Mouse (Mus musculus): ENCODE data around the gene Cct2. TPM values are rescaled to one million over a fixed set of nuclear protein-coding genes. Genes with fewer than 3 reads are reported as not detected.

Gene Cct2
- polyA plus RNA-seq (2016; fragmentation: Nextera tagmentation; extraction: Ambion mirVana): 251 and 257 TPM in 2 replicates

DNA sequence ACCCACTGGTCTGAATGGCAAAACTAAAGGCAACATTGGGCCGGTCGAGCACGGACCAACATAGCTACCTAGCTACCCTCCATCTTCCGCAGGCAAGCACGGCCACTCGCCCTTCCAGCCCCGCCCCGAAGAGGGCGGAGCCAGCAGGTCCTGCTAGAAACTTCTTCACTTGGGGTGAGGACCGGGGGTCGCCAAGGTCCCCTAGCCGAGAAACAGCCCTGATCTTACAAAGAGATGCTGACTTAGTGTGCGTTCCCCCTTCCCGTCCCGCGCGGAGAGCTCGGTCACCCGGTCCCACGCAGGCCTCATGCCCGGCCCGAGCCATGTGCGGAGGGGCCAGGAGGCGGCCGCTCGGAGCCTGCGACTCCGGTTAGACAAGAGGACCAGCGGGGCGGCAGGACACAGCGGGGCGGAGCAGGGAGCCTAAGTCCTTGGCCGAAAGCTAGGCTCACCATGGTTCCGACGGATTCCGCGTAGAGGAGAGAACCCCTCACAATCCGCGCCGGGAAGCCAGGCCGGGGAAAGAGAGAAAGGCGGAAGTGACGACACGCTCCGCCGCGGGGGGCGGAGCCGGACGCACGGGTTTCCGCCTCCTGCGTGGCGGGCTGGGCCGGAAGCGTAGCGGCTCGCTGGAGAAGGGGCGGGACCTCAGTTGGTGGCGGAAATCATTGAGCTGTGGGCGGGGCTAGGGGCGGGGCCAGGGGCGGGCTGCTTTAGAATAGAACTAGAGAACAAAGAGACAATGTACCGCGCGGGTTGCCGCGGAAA lies at the start of gene Cct2:
TSS of gene Cct2 (minus strand) at position 561 of the 768 bp plus-strand sequence.
- Histone ChIP-seq H3K27ac (peak within 1 kb of the TSS; percentile 86), H3K9ac (peak within 1 kb of the TSS; percentile 91), H3K36me3 (peaks cover 37% of the 10 kb centered on the region), H3K4me3 (peak within 1 kb of the TSS; percentile 96), H3K4me1 (0 out of 2 replicates have a peak, but pooled peaks cover 8% of the 10 kb centered on the region), H3K9me3 (no peaks in the 10 kb centered on the region), H3K27me3 (no peaks in the 10 kb centered on the region), H3K4me2 (replicated peaks) (peak within 1 kb of the TSS; percentile 76)
- whole genome bisulfite sequencing: under 1% methylated on average over 68 of the region's 68 CpGs
- peak; percentile 91 for ATAC-seq (ENCODE audit: insufficient number of reproducible peaks, insufficient read depth, low FRiP score, low TSS enrichment)

DNA sequence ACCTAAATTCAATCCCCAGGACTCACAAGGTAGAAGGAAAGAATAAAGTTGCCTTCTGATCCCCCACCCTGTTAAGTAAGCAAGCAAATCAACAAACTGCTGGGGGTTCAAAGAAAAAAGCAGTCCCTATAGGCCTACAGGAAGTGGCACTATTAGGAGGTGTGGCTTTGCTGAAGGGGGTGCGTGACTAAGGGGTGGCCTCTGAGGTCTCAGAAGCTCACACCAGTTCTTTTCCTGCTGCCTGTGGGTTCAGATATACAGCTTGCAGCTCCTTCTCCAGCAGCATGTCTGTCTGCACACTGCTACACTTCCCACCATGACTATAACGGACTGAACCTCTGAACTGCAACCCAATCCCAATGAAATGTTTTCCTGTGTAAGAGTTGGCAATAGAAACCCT lies 48.9 kb upstream of the Cct2 start:
- Histone ChIP-seq H3K4me2 (replicated peaks) (no peak overlapping the region), H3K27ac (no peak overlapping the region), H3K36me3 (no peaks in the 10 kb centered on the region), H3K9me3 (no peaks in the 10 kb centered on the region), H3K4me3 (no peak overlapping the region), H3K9ac (no peak overlapping the region), H3K4me1 (0 out of 2 replicates have a peak, but pooled peaks cover 10% of the 10 kb centered on the region), H3K27me3 (no peaks in the 10 kb centered on the region)
- no peak for ATAC-seq (ENCODE audit: insufficient number of reproducible peaks, insufficient read depth, low FRiP score, low TSS enrichment)
- 25% methylated on average over 2 of the region's 2 CpGs for whole genome bisulfite sequencing

- H3K9me3 ChIP-seq: no peaks in the 10 kb centered on the region
- 71% methylated on average over 7 of the region's 7 CpGs for WGBS
- no peak overlapping the region for H3K27ac ChIP-seq
- no peak for ATAC-seq (ENCODE audit: insufficient number of reproducible peaks, insufficient read depth, low FRiP score, low TSS enrichment)
- no peak overlapping the region for H3K9ac ChIP-seq
- H3K36me3 ChIP-seq: no peaks in the 10 kb centered on the region
- no peak overlapping the region for H3K4me3 ChIP-seq
- H3K27me3 ChIP-seq: no peaks in the 10 kb centered on the region
- no peak overlapping the region for H3K4me2 ChIP-seq (replicated peaks)
- H3K4me1 ChIP-seq: 0 out of 2 replicates have a peak, but pooled peaks cover 10% of the 10 kb centered on the region
These were observed 47.8 kb upstream of the Cct2 start for GRCm38 (mm10) chr10:117111455-117111854.

- no peak for ATAC-seq (ENCODE audit: insufficient number of reproducible peaks, insufficient read depth, low FRiP score, low TSS enrichment)
- Histone ChIP-seq H3K4me1 (0 out of 2 replicates have a peak, but pooled peaks cover 4% of the 10 kb centered on the region), H3K4me3 (no peak overlapping the region), H3K9ac (no peak overlapping the region), H3K27ac (no peak overlapping the region), H3K36me3 (no peaks in the 10 kb centered on the region), H3K9me3 (no peaks in the 10 kb centered on the region), H3K4me2 (replicated peaks) (no peak overlapping the region), H3K27me3 (no peaks in the 10 kb centered on the region)
- 68% methylated on average over 3 of the region's 3 CpGs for WGBS
These were observed 46.7 kb upstream of the Cct2 start for GRCm38 (mm10) chr10:117110271-117110670.

GRCm38 (mm10) chr10:117106686-117107085 lies 43.1 kb upstream of the Cct2 start:
- H3K36me3 ChIP-seq: no peaks in the 10 kb centered on the region
- WGBS: 35% methylated on average over 3 of the region's 3 CpGs
- H3K4me1 ChIP-seq: no peaks in the 10 kb centered on the region
- H3K4me3 ChIP-seq: no peak overlapping the region
- no peak overlapping the region for H3K4me2 ChIP-seq (replicated peaks)
- ATAC-seq (ENCODE audit: insufficient number of reproducible peaks, insufficient read depth, low FRiP score, low TSS enrichment): no peak
- H3K27ac ChIP-seq: no peak overlapping the region
- H3K27me3 ChIP-seq: no peaks in the 10 kb centered on the region
- no peak overlapping the region for H3K9ac ChIP-seq
- H3K9me3 ChIP-seq: no peaks in the 10 kb centered on the region

DNA sequence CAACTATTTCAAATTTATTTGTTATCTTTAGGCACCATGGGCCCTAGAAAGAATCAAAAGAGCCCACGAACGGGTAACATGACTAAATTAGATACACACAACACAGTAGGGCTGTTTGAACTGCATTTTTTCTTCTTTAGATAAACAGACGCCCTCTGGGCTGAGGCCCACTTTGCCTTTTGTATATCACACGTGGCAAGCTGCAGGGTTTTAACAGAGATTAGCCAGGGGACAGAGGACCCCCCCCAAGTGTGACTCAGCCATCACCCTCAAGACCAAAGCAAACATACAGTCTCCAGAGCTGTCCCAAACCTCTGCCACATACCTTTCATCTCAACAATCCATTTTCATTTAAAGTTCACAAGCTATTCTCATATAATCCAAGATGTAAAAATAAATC lies 42.6 kb upstream of the Cct2 start:
- Histone ChIP-seq H3K27me3 (no peaks in the 10 kb centered on the region), H3K9ac (no peak overlapping the region), H3K27ac (no peak overlapping the region), H3K9me3 (no peaks in the 10 kb centered on the region), H3K4me3 (no peak overlapping the region), H3K4me2 (replicated peaks) (no peak overlapping the region), H3K36me3 (no peaks in the 10 kb centered on the region), H3K4me1 (no peaks in the 10 kb centered on the region)
- WGBS: 14% methylated on average over 4 of the region's 4 CpGs
- no peak for ATAC-seq (ENCODE audit: insufficient number of reproducible peaks, insufficient read depth, low FRiP score, low TSS enrichment)

DNA sequence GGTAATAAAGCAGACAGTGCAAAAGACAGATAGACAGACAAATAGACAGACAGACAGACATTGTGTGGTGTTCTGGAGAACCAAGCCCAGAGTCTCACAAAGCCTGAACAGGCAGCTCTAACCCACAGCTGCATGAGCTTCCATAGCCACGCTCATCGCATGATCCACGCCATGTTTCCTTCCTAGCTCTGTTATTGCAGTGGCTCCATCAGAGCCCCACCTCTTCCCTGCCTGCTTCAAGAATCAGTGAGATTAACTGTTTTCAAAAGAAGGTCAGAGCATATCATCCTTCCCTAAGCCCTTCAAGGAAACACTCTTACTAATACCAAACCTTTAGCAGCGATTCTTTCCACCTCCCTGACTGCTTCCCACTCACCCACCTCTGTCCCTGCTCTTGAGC lies 41.4 kb upstream of the Cct2 start:
- Histone ChIP-seq H3K27me3 (no peaks in the 10 kb centered on the region), H3K9ac (no peak overlapping the region), H3K27ac (no peak overlapping the region), H3K9me3 (no peaks in the 10 kb centered on the region), H3K4me3 (no peak overlapping the region), H3K4me1 (no peaks in the 10 kb centered on the region), H3K4me2 (replicated peaks) (no peak overlapping the region), H3K36me3 (no peaks in the 10 kb centered on the region)
- WGBS: 66% methylated on average over 4 of the region's 4 CpGs
- no peak for ATAC-seq (ENCODE audit: insufficient number of reproducible peaks, insufficient read depth, low FRiP score, low TSS enrichment)

- Histone ChIP-seq H3K4me1 (peaks cover 2% of the 10 kb centered on the region; the same call in 1 of the 2 replicates), H3K9me3 (no peaks in the 10 kb centered on the region), H3K36me3 (no peaks in the 10 kb centered on the region), H3K4me3 (no peak overlapping the region), H3K27ac (no peak overlapping the region), H3K4me2 (replicated peaks) (no peak overlapping the region), H3K27me3 (no peaks in the 10 kb centered on the region), H3K9ac (no peak overlapping the region)
- no peak for ATAC-seq (ENCODE audit: insufficient number of reproducible peaks, insufficient read depth, low FRiP score, low TSS enrichment)
These were observed 40.4 kb upstream of the Cct2 start for GRCm38 (mm10) chr10:117103854-117104598.

GRCm38 (mm10) chr10:117100175-117100574 lies 36.6 kb upstream of the Cct2 start:
- Histone ChIP-seq H3K27ac (no peak overlapping the region), H3K4me1 (peaks cover 2% of the 10 kb centered on the region; the same call in 1 of the 2 replicates), H3K36me3 (no peaks in the 10 kb centered on the region), H3K9ac (no peak overlapping the region), H3K27me3 (no peaks in the 10 kb centered on the region), H3K9me3 (no peaks in the 10 kb centered on the region), H3K4me2 (replicated peaks) (no peak overlapping the region), H3K4me3 (no peak overlapping the region)
- ATAC-seq (ENCODE audit: insufficient number of reproducible peaks, insufficient read depth, low FRiP score, low TSS enrichment): no peak
- WGBS: 82% methylated on average over 5 of the region's 5 CpGs

DNA sequence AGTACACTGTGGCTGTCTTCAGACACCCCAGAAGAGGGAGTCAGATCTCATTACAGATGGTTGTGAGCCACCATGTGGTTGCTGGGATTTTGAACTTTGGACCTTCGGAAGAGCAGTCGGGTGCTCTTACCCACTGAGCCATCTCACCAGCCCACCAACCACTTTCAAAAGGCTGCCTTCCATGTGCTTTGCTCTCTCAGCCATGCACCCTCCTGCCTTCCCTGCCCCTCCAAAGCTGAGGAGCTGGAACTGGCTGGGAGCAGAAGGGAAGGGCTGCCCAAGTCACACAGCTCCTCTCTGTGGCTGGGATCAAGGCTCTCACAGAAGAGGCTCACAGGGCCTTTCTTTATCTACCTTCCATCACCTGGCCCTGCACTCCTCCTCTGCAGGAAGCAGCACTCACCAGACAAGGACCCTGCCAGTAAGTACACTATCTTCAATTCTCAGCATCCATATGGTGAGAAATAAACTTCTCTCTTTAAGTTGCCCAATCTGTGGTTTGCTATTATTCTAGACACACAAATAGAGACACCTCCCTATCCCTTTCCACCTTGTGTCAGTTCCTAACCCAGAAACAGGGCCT lies 33.6 kb upstream of the Cct2 start:
- Histone ChIP-seq H3K27ac (no peak overlapping the region), H3K4me2 (replicated peaks) (no peak overlapping the region)
- ATAC-seq (ENCODE audit: insufficient number of reproducible peaks, insufficient read depth, low FRiP score, low TSS enrichment): no peak

GRCm38 (mm10) chr10:117096096-117096495 lies 32.5 kb upstream of the Cct2 start:
- H3K9ac ChIP-seq: no peak overlapping the region
- no peak for ATAC-seq (ENCODE audit: insufficient number of reproducible peaks, insufficient read depth, low FRiP score, low TSS enrichment)
- H3K9me3 ChIP-seq: no peaks in the 10 kb centered on the region
- no peak overlapping the region for H3K27ac ChIP-seq
- no peaks in the 10 kb centered on the region for H3K27me3 ChIP-seq
- 0 out of 2 replicates have a peak, but pooled peaks cover 4% of the 10 kb centered on the region for H3K36me3 ChIP-seq
- H3K4me1 ChIP-seq: peaks cover 2% of the 10 kb centered on the region; the same call in 1 of the 2 replicates
- H3K4me2 ChIP-seq (replicated peaks): no peak overlapping the region
- 90% methylated on average over 6 of the region's 6 CpGs for WGBS
- H3K4me3 ChIP-seq: no peak overlapping the region

More for the DNA sequence above, 33.6 kb upstream of the Cct2 start:
- no peaks in the 10 kb centered on the region for H3K9me3 ChIP-seq
- H3K4me1 ChIP-seq: peaks cover 2% of the 10 kb centered on the region; the same call in 1 of the 2 replicates
- whole genome bisulfite sequencing: 75% methylated on average over 2 of the region's 2 CpGs
- H3K4me3 ChIP-seq: no peak overlapping the region
- no peak overlapping the region for H3K9ac ChIP-seq
- H3K27me3 ChIP-seq: no peaks in the 10 kb centered on the region
- 0 out of 2 replicates have a peak, but pooled peaks cover 4% of the 10 kb centered on the region for H3K36me3 ChIP-seq
